Mouse (Mus musculus): ENCODE results near the gene Cyp26a1.

GRCm38 (mm10) chr19:37692879-37693278 lies 4.7 kb upstream of the Cyp26a1 start:
- TF ChIP-seq CTCF (IDR thresholded peaks at IDR 0.05; ENCODE audit: low read depth, low read length) = no peak
- TF ChIP-seq GATA2 (IDR thresholded peaks at IDR 0.05; ENCODE audit: borderline replicate concordance, low read depth, low read length) = no peak
- TF ChIP-seq TAL1 (conservative IDR thresholded peaks at IDR 0.05; ENCODE audit: low read depth, low read length) = no peak
- TF ChIP-seq POLR2AphosphoS5 (IDR thresholded peaks at IDR 0.05; ENCODE audit: insufficient replicate concordance, low read depth, low read length) = no peak
- no peak for TF ChIP-seq GATA1 (IDR thresholded peaks at IDR 0.05; ENCODE audit: borderline replicate concordance, low read length)

All from G1E (cell line).